Mouse (Mus musculus) adrenal gland, postnatal 10 days (tissue): Measurements from ENCODE around the gene Grip1. TPM values are rescaled to one million over a fixed set of nuclear protein-coding genes. Genes with fewer than 3 reads are reported as not detected.
A peak's percentile ranks its signal among the peaks of the same experiment; 100 is the strongest.

ENCODE experiments used
- DNase-seq: peaks from one replicate; pipeline ENCODE4 v3.0.0; 2021; ENCODE audit warnings: mixed read lengths
- long read RNA-seq, 2 experiments: library from polyadenylated mRNA; stranded (forward); transcript quantifications; one replicate each; pipeline ENCODE4 v2.0.0; 2021
- total RNA-seq, 2 experiments: library from RNA; stranded (reverse); gene quantifications; 2 replicates each; pipeline ENCODE4 v1.2.3; 2021

The Grip1 gene
- total RNA-seq, result 1 to 10 TPM; 1.5 to 1.7 TPM
- long read RNA-seq, experiment 1, result 0 reads
- long read RNA-seq, experiment 2, result 0 reads

DNA sequence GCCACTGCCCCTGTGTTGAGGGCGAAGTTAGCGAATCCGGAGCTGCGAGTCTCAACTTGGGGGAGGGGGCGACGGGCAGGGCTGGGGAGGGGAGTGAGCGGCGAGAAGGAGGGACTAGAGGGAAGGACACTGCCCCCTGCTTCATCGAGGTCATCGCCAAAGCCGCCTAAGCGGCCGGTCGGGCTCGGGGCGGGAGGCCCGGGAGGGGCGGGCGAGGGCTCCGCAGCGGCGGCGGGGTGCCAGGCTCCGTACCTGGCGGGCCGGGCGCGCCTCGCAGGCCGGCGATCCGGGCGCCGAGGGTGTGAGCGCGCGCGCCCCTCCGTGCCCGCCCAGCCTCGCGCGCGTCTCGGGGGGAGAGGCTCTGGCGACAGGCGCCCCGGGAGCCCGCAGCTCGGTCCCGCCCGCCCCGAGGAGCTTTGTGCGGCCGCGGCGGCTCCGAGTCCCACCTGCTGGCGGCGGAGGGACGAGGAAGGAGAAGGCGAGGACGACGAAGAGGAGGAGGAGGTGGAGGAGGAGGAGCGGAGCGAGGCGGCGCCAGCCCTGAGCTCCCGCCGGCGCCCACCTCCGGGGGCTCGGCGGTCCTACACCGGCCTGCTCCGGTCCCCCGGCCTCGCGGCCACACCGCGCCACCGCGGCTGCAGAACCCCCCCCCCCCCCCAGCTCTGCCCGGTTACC lies at the start of gene Grip1:
Gene Grip1 (plus strand): TSS at position 400 of the 675 bp plus-strand sequence.
- DNase-seq, result peak; percentile 50

- no peak for DNase-seq
Observed at GRCm38 (mm10) chr10:119405103-119405502, 48.5 kb upstream of the Grip1 start.

DNA sequence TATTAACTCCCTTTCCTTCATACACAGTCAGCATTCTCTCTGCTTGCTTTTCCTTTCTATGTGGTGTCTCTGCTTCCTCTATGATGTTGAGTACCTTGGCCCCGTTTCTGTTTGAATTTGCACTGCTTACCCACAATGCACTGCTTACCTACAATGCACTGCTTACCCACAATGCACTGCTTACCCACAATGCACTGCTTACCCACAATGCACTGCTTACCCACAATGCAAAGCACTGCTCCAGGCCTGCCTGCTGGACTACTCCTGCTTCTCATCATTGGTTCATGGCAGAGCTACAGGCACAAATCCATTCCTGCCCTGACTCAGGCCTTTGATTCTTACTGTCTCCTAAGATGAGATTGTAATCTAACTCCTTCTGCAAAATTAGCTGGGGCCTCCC lies 48.0 kb upstream of the Grip1 start:
- DNase-seq, result no peak

GRCm38 (mm10) chr10:119408327-119408726 lies 45.3 kb upstream of the Grip1 start:
- no peak for DNase-seq

- no peak for DNase-seq
Observed at GRCm38 (mm10) chr10:119413238-119413637, 40.4 kb upstream of the Grip1 start.

DNA sequence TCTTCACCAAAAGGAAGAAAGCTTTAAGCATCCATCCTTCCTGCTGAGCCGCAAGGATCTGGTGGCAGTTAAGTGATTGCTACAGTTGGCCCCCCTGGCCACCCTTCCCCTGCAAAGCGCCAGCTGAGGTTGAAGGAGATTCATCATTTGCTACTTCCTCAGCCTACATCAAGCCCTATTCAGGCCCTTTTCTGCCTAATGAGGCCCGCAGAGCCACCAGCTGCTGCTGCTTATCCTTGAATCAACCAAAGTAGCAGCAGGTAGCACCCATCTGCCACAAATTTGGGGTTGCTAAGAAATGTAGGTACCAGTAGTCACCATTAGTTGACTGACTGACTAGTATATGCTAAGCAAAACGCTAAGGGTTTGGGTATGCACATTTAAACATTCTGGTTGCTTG lies 38.5 kb upstream of the Grip1 start:
- DNase-seq, result no peak

DNA sequence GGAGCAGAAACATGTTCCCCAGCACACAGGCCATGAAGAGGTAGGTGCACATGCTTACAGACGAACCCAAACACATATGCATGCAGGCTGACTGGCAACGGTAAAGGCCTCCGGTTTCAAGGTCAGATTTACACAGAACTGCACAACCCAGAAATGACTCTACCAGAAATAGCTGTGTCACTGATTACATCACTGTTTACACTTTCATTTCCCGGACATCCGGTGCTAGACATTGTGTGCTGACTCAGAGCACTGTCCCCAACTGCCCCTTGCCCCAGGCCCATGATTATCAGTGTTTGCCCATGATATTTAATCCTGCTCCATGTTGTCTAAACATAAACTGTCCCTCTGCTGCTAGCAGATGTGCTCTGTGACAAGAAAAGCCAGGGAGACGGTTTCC lies 32.2 kb upstream of the Grip1 start:
- DNase-seq, result no peak

DNA sequence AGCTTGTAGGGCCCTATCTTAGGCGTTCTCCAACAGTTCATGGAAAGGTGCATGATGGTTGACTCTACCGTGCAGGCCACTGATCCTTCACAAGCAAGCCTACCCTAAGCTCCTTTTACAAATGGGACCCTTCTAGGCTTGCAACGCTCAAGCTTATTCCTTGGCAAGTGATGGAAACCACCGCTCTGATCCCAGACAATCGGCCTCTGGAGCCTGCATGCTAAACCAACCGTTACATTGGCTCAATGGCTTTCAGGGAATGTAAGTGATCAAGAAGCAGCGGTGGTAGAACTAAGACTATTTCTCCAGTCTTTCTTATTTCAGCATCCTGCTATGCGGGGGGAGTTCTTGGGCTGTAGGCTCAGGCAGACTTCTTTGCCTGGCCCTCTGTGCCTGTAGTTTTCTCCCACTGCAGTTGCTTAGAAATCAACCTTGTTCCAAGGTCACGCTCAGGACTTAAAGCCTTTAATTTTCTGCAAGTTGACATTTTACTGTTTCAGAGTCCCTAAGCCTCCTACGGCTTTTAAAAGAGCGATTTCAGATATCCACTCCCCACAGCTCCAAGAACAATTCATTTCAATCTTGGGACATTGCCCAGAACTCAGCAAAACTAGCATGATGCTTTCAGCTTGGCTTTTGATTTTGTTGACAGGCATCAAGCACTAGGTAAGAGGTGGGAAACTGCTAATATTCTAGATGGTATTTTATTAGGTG lies 29.7 kb upstream of the Grip1 start:
- DNase-seq, result no peak

DNA sequence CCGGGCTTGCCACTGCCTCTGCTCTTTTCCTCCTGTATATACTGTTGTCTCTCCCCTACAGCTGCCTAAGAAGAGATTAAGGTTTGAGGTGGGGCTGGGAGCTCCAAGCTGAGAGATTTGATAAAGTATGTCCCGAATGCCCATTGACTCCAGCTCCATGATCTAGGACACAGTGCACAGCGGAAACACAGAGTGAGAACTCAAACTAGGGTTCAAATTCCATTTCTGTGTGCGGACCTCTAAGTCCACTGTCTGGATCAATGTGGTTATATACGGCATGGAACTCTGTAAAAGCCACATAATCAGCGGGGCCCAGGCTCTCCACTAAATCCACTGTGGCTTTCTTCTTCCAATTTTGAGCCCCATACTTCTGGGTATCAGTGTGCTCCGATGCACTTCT lies 26.0 kb upstream of the Grip1 start:
- DNase-seq, result no peak

DNA sequence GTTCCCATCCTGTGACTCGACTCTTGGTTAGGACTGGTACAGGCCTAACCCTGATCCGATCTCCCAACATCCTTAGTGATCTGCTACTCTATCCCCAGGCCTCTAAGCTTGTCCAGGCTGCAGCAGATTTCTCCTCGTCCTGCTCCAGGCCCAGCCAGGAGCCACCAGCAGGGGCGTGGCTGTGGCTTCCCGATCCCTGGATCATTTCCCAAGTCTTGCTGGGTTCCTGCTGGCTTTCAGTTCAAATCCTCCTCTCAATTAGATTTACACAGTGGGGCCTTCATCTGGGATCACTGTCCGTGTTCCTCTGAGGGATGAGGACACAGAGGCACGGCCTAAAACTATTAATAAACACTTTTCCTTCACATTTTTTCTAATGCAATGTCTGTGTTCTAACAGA lies 25.5 kb upstream of the Grip1 start:
- DNase-seq, result no peak

GRCm38 (mm10) chr10:119430240-119430639 lies 23.4 kb upstream of the Grip1 start:
- DNase-seq, result no peak

DNA sequence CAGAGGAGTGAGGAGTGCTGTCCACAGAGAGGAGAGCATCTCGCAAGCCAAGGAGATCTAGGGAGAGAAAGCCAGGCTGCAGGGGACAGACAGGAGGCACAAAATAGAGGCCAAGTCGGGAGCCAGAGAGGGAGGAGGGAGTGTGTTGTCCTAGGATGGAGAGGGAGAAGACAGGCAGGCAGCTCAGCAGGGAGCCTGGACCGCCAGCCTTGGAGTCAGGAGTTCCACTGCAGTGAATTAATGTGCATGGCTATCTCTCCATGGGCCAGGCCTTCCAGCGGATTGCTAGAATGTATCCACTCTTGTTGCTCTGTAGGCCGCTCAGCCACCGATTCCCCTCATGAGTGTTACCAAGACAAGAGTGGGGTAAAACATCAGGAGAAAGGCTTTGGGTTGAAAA lies 21.8 kb upstream of the Grip1 start:
- no peak for DNase-seq

DNA sequence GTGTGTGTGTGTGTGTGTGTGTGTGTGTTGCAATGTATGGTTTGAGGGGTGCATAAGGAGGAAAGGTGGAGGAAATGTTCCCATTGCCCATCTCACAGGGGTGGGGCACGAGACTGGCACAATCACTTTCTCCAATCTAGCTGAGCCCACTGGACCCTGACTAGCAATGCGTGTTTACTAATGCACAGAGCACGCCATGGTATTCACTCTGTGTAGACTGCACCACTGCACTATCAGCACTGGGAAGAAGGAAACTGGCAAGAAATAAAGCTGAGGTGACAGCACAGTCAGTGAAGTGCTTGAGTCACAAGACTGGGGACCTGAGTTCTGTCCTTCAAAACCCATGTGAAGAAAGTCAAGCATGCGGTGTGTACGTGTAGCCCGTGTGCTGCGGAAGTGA lies 17.8 kb upstream of the Grip1 start:
- DNase-seq, result no peak

DNA sequence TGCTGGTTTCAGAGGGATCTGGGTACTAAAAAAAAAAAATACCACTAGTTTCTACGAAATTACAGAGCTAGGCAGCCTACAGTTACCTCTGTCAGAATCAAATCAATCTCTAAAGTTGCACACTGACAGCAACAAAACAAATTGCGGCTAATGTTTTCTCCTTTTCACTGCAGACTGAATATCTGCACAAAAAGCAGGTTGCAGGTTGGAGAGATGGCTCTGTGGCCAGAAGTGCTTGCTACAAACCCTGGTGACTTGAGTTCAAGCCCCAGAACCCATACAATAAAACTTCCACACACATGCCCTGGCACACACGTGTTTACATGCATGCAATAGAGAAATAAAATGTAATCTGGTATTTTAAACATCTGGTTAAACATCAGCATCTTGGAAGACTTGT lies 16.3 kb upstream of the Grip1 start:
- DNase-seq, result no peak

DNA sequence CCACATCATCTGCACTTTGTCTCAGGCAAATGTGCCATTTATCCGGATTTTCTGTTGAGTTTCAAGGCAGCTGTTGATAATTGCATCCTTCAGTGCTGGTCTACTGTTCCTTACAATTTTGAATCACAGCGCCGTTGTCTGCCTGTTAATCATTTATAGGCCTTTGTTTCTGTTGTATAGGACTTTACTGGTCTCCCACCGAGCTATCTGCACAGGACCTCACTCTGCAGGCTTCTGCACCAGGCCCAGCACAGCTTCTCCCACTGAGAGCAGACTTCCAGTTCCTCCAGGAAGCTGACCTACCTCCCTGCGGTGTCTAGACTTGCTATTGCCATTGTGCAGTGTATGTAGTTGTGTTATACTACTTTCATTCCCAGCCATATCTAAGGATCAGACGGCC lies 11.9 kb upstream of the Grip1 start:
- DNase-seq, result no peak

DNA sequence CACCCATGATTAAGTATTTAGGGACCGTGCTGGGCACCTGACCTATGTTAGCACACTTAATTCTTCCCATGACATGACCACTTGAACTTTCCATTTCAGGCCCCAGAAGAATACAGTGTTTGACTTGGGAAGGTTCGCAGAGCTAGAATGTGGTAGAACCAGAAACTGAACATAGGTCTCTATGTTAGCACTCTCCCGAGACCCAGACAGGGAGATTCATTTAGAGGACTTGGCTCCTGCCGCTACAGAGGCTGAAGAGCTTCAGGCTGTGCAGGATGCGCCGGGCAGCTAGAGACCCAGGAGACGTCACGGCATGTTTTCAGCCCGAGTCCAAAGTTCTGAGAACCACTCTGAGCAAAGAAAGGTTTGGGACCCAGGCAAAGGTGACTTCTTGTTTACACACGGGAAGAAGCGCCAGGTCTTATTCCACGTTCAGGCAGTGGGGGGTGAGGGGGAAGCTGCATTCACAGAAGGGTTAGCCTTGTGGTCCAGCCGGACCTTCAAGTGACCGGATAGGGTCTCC lies 6.2 kb upstream of the Grip1 start:
- no peak for DNase-seq

GRCm38 (mm10) chr10:119447930-119448329 lies 5.7 kb upstream of the Grip1 start:
- no peak for DNase-seq

DNA sequence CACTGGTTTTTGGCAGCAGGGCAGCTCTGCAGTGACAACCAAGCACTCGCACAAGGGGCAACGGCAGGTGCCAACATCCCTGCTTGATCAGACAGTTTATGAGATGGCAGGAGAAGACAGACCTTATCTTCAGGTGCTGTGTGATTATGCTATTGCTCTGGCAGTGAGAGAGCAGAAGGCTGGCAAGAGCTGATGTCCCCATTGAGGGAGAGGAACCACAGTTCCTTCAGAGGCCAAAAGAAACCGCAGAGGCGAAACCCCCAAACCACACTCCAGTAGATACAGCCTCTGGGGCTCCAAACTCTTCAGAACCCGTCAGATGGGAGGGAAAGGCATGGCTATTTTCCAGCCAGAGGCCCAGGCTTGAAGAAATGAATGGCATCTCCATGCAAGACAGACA lies 932 bp upstream of the Grip1 start:
- no peak for DNase-seq

- peak; percentile 56 for DNase-seq
Observed at GRCm38 (mm10) chr10:119454106-119454667, 557 bp downstream of the Grip1 start.

DNA sequence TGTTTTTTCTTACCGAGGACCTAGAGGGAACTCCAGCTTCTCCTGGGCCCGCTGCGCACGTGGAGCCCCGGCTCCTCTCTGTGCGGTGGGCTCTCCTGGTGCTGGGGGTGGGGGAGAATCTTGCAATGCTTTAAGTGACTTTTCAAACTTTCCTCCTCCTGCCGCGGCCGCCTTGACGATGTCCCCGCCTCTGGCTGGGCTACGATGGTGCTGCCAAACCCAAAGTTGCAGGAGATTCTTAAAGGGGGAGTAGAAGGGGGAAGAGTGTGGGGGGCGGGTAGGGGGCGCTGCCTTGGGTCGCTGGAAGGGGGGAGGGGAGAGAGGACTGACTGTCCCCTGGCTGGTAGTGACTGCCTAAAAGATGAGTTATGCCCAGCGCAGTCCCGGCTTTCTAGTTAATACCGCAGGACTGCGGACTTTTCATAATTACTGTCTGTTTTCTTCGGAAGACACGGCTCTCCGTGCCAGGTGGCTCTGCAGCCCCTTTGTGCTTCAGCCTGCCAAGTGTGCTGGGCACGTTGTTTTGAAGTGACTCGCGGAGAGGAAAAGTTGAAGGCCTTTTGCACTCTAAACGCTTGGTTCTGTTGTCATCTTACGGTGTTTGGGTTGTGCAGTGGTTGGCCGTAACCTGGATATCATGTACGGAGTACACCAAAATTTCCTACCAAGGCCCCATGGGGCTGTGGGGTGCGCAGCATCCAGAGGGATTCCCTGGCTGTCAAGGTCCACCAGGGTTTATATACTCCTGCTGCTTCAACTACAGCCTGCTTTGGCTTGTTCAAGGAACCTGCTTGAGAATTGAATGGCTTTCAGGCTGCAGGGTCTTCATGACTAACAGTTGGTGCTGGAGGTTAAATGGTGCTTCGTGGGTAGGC lies 1.3 kb downstream of the Grip1 start:
- peak; percentile 8 for DNase-seq

DNA sequence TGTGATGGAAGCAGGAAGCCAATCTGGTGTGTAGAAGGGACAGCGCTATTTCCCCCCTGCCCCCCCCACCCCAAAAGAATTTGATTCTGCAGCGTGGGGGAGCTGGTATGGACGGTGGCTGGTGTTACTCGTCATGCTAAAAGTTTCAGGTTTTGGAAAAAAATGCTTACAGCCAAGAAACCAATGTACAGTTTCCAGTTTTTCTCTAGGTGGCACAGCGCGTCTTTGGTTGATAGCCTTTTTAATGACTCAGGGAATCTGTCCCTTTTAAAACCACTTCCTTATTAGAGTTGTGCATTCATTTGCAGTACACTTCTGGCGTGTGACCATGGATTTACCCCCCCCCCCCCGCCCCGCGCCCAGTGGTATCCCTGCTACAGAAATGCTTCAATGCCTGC lies 1.9 kb downstream of the Grip1 start:
- no peak for DNase-seq

- DNase-seq, result no peak
Observed at GRCm38 (mm10) chr10:119457121-119457520, 3.5 kb downstream of the Grip1 start.

GRCm38 (mm10) chr10:119458991-119459390 lies 5.4 kb downstream of the Grip1 start:
- no peak for DNase-seq
